Mouse (Mus musculus): ENCODE measurements around the gene Ormdl3. TPM values are rescaled to one million over a fixed set of nuclear protein-coding genes. Genes with fewer than 3 reads are reported as not detected.
"Not testable (repeated sequence)": the region's sequence is repeated elsewhere in the genome, so short reads cannot be mapped to it uniquely, and the experiment has no call there.

Gene Ormdl3
- 70.4 and 72.2 TPM in 2 replicates for polyA plus RNA-seq (2016; fragmentation: Nextera tagmentation; extraction: Ambion mirVana)

DNA sequence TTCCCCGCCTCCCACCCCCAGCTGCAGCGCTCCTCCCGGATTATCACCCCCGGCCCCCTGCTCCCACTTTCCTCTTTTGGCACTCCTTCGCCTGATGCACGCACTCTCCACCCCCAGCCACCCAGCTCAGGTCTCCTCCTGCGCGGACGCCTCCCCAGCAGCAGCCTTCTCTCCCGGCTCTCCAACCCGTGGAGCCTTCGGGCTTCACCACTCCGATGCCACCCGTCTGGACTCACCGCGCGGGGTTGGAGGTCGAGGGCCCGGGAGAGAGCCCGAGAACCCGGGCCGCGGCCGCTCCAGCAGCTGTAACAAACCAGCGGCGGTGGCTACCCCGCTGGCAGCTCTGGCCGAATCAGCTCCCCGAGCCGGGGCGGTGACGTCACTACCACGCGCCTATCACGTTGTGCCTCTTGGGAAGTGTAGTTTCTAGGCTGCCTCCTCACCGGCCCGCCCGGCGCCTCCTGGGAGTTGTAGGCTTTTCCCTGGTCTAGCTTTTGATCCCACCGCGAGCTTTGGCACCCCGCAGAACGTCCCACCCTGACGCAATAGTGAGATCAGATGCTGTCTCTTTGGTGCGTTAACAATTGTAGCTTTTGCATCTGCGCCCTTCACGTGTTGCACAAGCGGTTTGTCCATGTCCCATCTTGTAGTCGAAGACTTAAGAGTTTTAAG, at the start of gene Ormdl3:
Ormdl3 (minus strand) TSS at position 477 of the 672 bp plus-strand sequence.
- H3K27me3 ChIP-seq (replicated peaks) = no peaks in the 10 kb centered on the region
- peak within 1 kb of the TSS; percentile 91 for H3K9ac ChIP-seq
- no peak within 1 kb of the TSS; the same call in 1 of the 2 replicates for H3K27ac ChIP-seq
- peak within 1 kb of the TSS; percentile 92 for H3K4me2 ChIP-seq (replicated peaks)
- no peaks in the 10 kb centered on the region for H3K9me3 ChIP-seq
- ATAC-seq (ENCODE audit: low FRiP score, low read depth) = peak; percentile 94
- under 1% methylated on average over 49 of the region's 49 CpGs for WGBS
- peaks cover 27% of the 10 kb centered on the region for H3K4me1 ChIP-seq
- H3K36me3 ChIP-seq = peaks cover 16% of the 10 kb centered on the region
- peak within 1 kb of the TSS; percentile 84 for H3K4me3 ChIP-seq

DNA sequence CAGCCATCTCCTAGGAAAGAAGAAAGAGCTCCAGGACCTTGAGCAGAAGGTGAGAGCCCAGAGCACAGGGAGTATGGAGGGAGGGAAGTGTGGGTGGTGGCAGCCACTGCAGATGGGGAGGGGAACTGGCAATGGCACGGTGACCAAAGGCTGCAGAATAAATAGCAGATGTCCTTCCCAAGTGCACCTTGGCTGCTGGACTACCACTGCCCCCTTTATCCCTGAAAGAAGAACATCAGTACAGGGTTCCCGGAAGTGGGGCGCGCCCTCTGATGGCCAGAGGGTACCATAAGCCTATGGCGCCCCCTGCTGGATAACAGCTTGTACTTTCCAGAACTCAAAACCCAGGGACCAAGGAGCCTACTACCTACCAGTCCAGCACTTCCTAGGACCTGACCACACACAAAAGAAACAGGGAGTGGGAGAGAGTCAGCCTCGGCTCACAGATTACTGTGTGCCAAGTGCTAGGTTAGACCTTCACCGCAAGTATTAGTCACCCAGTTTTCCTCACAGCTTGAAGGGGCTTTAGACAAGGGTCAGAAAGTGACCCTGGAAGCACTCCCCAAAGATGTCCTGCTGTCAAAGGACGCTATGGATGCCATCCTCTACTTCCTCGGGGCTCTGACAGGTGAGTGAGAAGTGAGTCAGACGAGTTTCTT, 48.3 kb upstream of the Ormdl3 start:
- H3K9me3 ChIP-seq; ATAC-seq (ENCODE audit: low FRiP score, low read depth); H3K27ac ChIP-seq; H3K4me3 ChIP-seq; H3K27me3 ChIP-seq (replicated peaks); H3K36me3 ChIP-seq; H3K4me2 ChIP-seq (replicated peaks); H3K4me1 ChIP-seq; H3K9ac ChIP-seq: not testable (repeated sequence)
- whole genome bisulfite sequencing = 34% methylated on average over 10 of the region's 10 CpGs

DNA sequence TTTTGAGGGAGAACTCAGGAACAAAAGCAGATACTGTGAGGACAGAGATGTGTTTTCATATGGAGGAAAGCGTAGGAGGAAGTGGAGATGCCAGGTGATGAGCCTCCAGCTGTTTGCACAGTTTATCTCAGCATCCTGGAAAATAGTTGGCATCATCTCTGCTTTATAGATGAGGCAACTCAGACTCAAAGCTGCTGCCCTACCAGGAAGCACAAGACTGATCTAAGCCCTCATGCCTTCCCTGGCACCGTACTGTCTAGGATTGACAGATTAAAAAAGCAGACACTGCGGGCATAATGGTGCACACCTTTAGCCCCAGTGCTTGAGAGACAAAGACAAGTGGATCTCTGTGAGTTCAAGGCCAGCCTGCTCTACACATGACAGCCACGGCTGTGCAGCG, 43.5 kb upstream of the Ormdl3 start:
- no peaks in the 10 kb centered on the region for H3K9me3 ChIP-seq
- H3K27ac ChIP-seq = no peak overlapping the region
- 89% methylated on average over 5 of the region's 5 CpGs for WGBS
- H3K36me3 ChIP-seq = no peaks in the 10 kb centered on the region
- H3K9ac ChIP-seq = no peak overlapping the region
- H3K27me3 ChIP-seq (replicated peaks) = no peaks in the 10 kb centered on the region
- H3K4me3 ChIP-seq = no peak overlapping the region
- H3K4me2 ChIP-seq (replicated peaks) = no peak overlapping the region
- no peak for ATAC-seq (ENCODE audit: low FRiP score, low read depth)
- no peaks in the 10 kb centered on the region for H3K4me1 ChIP-seq

DNA sequence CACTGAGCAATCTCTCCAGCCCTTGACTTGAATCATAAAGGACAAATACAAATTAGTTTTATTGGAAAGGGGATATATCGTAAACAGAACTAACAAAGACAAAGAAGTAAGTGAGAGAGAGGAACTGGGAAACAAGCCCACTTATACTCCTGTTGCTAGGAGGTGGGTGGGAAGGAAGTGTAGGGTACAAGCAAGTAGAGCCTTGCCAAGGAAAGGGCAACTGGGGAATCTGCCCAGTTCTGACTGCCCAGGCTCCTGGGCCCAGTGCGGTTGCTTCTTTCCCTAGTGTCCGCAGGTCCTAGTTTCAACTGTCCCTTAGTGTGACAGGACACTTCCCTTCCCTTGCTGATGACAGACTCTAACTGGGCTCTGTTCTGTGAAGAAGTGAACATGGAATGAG, 41.5 kb upstream of the Ormdl3 start:
- H3K36me3 ChIP-seq = no peaks in the 10 kb centered on the region
- H3K4me3 ChIP-seq = no peak overlapping the region
- H3K27me3 ChIP-seq (replicated peaks) = no peaks in the 10 kb centered on the region
- H3K4me1 ChIP-seq = no peaks in the 10 kb centered on the region
- WGBS = 91% methylated on average over 3 of the region's 3 CpGs
- no peaks in the 10 kb centered on the region for H3K9me3 ChIP-seq
- ATAC-seq (ENCODE audit: low FRiP score, low read depth) = no peak
- H3K4me2 ChIP-seq (replicated peaks) = no peak overlapping the region
- no peak overlapping the region for H3K27ac ChIP-seq
- H3K9ac ChIP-seq = no peak overlapping the region

DNA sequence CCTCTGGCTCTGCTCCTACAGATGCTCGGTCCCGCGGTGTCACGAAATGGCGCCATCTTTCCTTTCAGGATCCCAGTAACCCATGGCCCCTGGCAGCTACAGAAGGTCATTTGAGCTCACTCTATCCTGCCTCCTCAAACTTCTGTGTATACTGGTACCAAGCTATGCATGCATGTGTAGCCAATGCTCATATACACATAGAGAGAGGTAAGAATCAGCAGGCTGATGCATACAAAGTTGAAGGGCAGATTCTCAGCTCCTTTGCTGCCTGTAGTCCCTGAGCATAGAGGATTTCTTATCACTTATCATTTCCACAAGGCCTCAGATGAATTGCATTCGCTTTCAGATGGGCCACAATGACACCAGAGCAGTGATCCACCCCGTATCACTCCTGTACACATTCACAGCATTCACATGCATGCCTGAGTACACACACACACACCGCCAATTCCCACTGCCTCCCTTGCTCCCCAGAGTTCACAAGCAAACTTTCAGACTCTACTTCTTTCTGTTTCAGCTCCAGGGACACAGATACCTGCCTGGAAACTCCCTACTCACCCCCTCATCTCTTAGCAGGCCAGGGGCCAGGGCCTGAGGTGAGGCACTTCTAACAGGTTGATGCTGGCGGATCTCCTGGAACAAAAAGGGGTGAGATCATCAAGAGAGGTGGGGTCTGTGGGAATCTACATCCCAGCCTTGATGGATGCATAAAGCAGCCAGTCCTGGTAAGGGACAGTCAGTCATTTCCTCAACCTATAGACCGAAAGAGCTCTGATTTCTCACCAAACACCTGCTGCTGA, 38.6 kb upstream of the Ormdl3 start, which contains the start of the genes Gm12355 and Gsdma3:
Gm12355 (minus strand) TSS at position 51 of the 800 bp plus-strand sequence.
Gsdma3 (plus strand) TSS at position 750 of the 800 bp plus-strand sequence.
- no peaks in the 10 kb centered on the region for H3K4me1 ChIP-seq
- 88% methylated on average over 10 of the region's 10 CpGs for WGBS
- ATAC-seq (ENCODE audit: low FRiP score, low read depth) = no peak
- no peak within 1 kb of the TSS for H3K4me3 ChIP-seq
- no peaks in the 10 kb centered on the region for H3K27me3 ChIP-seq (replicated peaks)
- no peaks in the 10 kb centered on the region for H3K9me3 ChIP-seq
- H3K9ac ChIP-seq = no peak within 1 kb of the TSS
- no peak within 1 kb of the TSS for H3K4me2 ChIP-seq (replicated peaks)
- no peak within 1 kb of the TSS for H3K27ac ChIP-seq
- no peaks in the 10 kb centered on the region for H3K36me3 ChIP-seq

DNA sequence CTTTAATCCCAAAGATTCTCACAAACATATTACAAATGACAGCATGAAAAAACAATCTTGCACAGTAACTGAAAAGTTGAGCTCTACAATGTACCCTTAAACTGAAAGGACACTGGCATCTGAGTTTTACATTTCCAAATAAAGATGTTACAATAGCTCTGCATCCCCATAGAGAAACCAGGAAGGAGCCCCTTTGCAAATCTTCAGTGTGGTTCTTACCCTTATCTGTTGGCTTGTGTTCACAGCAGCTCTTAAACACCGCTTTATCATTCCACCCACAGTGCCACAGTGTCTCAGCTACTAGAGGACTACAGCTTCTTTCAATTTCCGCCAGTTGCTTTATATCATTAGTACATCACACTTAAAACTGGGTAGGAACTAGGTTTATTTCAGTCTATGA, 37.2 kb upstream of the Ormdl3 start:
- H3K9me3 ChIP-seq; H3K9ac ChIP-seq; ATAC-seq (ENCODE audit: low FRiP score, low read depth); H3K27me3 ChIP-seq (replicated peaks); H3K4me3 ChIP-seq; H3K4me1 ChIP-seq; H3K4me2 ChIP-seq (replicated peaks); H3K36me3 ChIP-seq; H3K27ac ChIP-seq: not testable (repeated sequence)
- WGBS = 97% methylated on average over 2 of the region's 2 CpGs

DNA sequence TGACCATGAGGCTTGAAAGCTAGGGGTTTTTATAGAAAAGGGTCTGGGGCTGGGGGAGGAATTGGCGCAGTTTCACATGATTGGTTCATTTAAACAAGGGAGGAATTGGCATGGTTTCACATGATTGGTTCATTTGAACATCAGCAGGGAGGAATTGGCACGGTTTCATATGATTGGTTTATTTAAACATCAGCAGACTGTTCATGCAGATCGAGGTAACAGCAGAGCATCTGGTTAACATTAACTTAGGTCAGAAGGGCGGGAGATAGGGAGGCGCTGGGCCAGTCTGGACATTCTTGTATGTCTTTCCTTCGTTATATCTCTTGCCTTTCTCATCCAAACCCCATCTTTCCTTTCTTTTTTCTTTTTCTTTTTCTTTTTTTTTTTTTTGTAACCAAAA, 36.8 kb upstream of the Ormdl3 start:
- H3K9me3 ChIP-seq; H3K4me2 ChIP-seq (replicated peaks); H3K36me3 ChIP-seq; H3K27ac ChIP-seq; H3K27me3 ChIP-seq (replicated peaks); ATAC-seq (ENCODE audit: low FRiP score, low read depth); H3K4me1 ChIP-seq; H3K4me3 ChIP-seq; H3K9ac ChIP-seq: not testable (repeated sequence)
- 82% methylated on average over 6 of the region's 6 CpGs for WGBS

DNA sequence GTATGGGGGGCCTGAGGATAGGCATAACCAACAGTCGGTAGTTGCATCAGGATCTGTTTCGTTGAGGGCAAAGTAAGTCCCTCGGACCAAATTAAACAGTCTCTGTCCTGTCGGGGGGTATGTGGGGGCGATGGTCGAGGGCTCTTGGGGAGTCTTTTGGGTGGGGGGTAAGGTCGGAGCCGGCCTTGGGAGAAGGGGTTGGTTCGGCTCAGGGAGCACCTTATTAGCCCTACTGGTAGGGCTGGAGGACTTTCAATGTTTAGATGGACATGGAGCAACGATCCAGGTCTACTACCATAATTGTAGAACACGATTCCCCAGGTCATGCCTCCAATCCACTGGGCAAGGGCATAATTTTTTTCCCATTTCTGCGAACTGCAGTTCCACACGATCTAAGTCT, 33.6 kb upstream of the Ormdl3 start:
- no peaks in the 10 kb centered on the region for H3K4me1 ChIP-seq
- ATAC-seq (ENCODE audit: low FRiP score, low read depth) = no peak

DNA sequence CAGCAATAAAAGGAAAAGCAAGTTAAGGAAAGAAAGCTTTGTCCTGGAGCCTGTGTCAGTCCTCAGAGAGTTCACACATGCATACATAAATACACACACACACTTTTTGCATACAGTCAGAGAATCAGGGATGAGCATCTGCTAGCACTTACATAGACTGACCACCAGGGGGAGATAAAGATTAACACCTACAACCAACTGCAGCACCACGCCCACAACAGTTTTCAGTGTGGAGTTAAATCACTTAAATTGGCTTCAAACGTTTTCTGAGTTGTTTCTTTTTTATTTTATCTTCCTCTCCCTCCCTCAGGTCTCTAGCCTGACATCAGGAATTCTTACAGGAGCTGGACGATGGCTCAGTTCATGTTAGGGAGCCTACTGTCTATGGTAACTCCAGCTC, 19.6 kb upstream of the Ormdl3 start:
- H3K9ac ChIP-seq = no peak overlapping the region
- H3K36me3 ChIP-seq = no peaks in the 10 kb centered on the region
- peaks cover 4% of the 10 kb centered on the region; the same call in 1 of the 2 replicates for H3K4me1 ChIP-seq
- no peak overlapping the region for H3K27ac ChIP-seq
- no peak overlapping the region for H3K4me2 ChIP-seq (replicated peaks)
- no peaks in the 10 kb centered on the region for H3K9me3 ChIP-seq
- whole genome bisulfite sequencing = 11% methylated on average over 3 of the region's 3 CpGs
- H3K4me3 ChIP-seq = no peak overlapping the region
- no peak for ATAC-seq (ENCODE audit: low FRiP score, low read depth)
- no peaks in the 10 kb centered on the region for H3K27me3 ChIP-seq (replicated peaks)

More for the DNA sequence above, 33.6 kb upstream of the Ormdl3 start:
- H3K9ac ChIP-seq = no peak overlapping the region
- H3K9me3 ChIP-seq = no peaks in the 10 kb centered on the region
- no peak overlapping the region for H3K4me3 ChIP-seq
- WGBS = 95% methylated on average over 13 of the region's 13 CpGs
- no peak overlapping the region for H3K27ac ChIP-seq
- no peaks in the 10 kb centered on the region for H3K27me3 ChIP-seq (replicated peaks)
- H3K36me3 ChIP-seq = no peaks in the 10 kb centered on the region
- H3K4me2 ChIP-seq (replicated peaks) = no peak overlapping the region

DNA sequence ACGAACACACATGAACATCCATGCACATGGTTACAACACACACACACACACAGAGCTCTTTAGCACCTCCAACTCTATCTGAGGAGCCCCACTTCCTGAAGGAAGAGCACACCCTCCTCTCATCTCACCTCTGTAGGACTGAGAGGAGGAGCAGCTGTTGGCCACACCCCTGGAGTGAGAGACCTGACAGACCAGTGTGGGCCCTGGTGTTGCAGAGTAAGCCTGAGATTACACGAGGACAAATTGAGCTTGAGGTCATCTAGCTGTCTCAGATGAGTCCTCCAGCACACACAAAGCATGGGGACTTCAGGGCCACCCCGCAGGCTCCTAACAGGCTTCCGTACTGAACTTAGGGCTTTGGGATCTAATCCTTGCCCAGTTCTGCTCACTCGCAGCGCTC, 17.7 kb upstream of the Ormdl3 start:
- not testable (repeated sequence) for H3K9me3 ChIP-seq; H3K9ac ChIP-seq; H3K4me3 ChIP-seq; H3K4me1 ChIP-seq; H3K27ac ChIP-seq; H3K36me3 ChIP-seq; ATAC-seq (ENCODE audit: low FRiP score, low read depth); H3K27me3 ChIP-seq (replicated peaks); H3K4me2 ChIP-seq (replicated peaks)
- WGBS = 69% methylated on average over 6 of the region's 6 CpGs

DNA sequence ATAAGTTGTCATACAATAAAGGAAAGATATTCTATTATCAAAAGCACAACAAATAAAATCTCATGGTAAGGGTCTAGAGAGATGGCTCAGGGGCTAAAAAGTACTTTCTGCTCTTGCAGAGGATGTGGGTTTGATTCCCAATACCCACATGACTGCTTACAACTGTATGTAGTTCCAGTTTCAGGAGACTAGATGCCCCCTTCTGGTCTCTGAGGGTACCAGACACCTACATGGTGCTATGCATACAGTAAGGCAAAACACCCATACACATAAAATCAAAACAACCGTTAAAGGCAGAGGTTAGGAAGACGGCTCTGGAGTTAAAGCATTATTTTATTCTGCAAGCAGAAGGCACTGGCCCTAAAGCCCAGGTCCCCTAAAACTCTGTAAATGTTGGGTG, 16.8 kb upstream of the Ormdl3 start:
- ATAC-seq (ENCODE audit: low FRiP score, low read depth) = no peak
- H3K4me2 ChIP-seq (replicated peaks) = no peak overlapping the region
- H3K9ac ChIP-seq = no peak overlapping the region
- H3K4me3 ChIP-seq = no peak overlapping the region
- WGBS = 83% methylated on average over 2 of the region's 2 CpGs
- H3K27ac ChIP-seq = no peak overlapping the region
- H3K36me3 ChIP-seq = no peaks in the 10 kb centered on the region
- peaks cover 18% of the 10 kb centered on the region for H3K27me3 ChIP-seq (replicated peaks)
- no peaks in the 10 kb centered on the region for H3K9me3 ChIP-seq
- H3K4me1 ChIP-seq = peaks cover 4% of the 10 kb centered on the region; the same call in 1 of the 2 replicates

DNA sequence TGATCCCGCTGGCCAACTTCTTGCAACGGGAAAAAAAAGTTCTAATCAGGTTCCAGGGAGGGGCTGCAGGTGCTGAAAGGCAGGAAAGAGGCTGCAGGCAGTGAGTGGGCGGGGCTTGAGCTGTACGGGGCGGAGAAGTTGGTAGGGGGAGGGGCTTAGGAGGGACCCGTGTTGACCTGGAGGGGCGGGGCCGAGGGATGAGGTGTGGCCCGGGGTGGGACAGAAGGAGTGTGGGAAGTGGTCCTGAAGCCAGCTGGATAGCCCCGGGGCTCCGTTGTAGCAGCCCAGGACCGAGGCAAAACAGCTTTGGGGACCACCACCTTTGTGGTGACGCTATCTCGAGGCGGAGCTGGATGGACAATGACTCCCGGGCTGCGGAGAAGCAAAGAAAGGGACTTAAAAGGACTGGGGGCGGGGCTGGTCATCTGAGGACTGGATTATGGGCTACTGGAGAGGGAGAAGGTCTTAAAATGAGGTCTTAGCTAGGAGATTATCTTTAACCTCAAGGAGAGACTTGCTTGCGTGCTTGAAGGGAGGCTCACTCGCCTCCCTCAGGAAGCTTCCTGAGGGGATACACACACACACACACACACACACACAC, 15.0 kb upstream of the Ormdl3 start:
- 2% methylated on average over 20 of the region's 20 CpGs for WGBS
- no peak for ATAC-seq (ENCODE audit: low FRiP score, low read depth)

More for the DNA sequence above, 15.0 kb upstream of the Ormdl3 start:
- H3K4me3 ChIP-seq = peak overlapping the region; percentile 25
- peaks cover 21% of the 10 kb centered on the region for H3K27me3 ChIP-seq (replicated peaks)
- peak overlapping the region; percentile 57 for H3K4me2 ChIP-seq (replicated peaks)
- no peak overlapping the region for H3K27ac ChIP-seq
- H3K9me3 ChIP-seq = no peaks in the 10 kb centered on the region
- peaks cover 4% of the 10 kb centered on the region; the same call in 1 of the 2 replicates for H3K4me1 ChIP-seq
- no peak overlapping the region for H3K9ac ChIP-seq
- no peaks in the 10 kb centered on the region for H3K36me3 ChIP-seq
